Mouse (Mus musculus): ENCODE data around the gene 5031439G07Rik.

- TF ChIP-seq CTCF (IDR thresholded peaks at IDR 0.05; ENCODE audit: low read depth) (no peak), EP300 (IDR thresholded peaks at IDR 0.05; ENCODE audit: low read depth) (no peak)
Observed at GRCm38 (mm10) chr15:84959891-84960290, 28.5 kb downstream of the 5031439G07Rik start.

All from liver, postnatal 0 days (tissue).